Mouse (Mus musculus) myocyte (in vitro differentiated cells): ENCODE results near the gene Mcf2l.

Source experiments
- CEBPB ChIP-seq: IDR thresholded peaks from 2 replicates; pipeline ENCODE4 v1.6.1; 2011; ENCODE audit warnings: mild to moderate bottlenecking, moderate library complexity; ENCODE audit not compliant: poor library complexity, insufficient read depth, severe bottlenecking
- E2F4 ChIP-seq: IDR thresholded peaks from one replicate; pipeline ENCODE4 v1.6.1; 2011; ENCODE audit warnings: mild to moderate bottlenecking, control low read depth, moderate library complexity; ENCODE audit not compliant: insufficient read depth
- MAX ChIP-seq: IDR thresholded peaks from one replicate; pipeline ENCODE4 v1.6.1; 2011; ENCODE audit warnings: low read depth, mild to moderate bottlenecking, control low read depth
- MYOD1 ChIP-seq, 3 experiments: IDR thresholded peaks; one replicate each; pipeline ENCODE4 v1.6.1; 2011; ENCODE audit warnings: control low read depth in 2 of 3, low read depth in 2 of 3, mild to moderate bottlenecking in 2 of 3, moderate library complexity in 1 of 3; ENCODE audit not compliant: insufficient read length in 2 of 3, control insufficient read depth in 1 of 3
- MYOG ChIP-seq, 3 experiments: IDR thresholded peaks; one replicate each; pipeline ENCODE4 v1.6.1; 2011; ENCODE audit warnings: control low read depth in 2 of 3, low read depth in 2 of 3, mild to moderate bottlenecking in 2 of 3; ENCODE audit not compliant: insufficient read length in 2 of 3, control insufficient read depth in 1 of 3, insufficient read depth in 1 of 3
- POLR2A ChIP-seq: IDR thresholded peaks from one replicate; pipeline ENCODE4 v1.6.1; 2011; ENCODE audit warnings: low read depth, mild to moderate bottlenecking, control low read depth, moderate library complexity; ENCODE audit not compliant: insufficient read length
- POLR2AphosphoS2 ChIP-seq: IDR thresholded peaks from one replicate; pipeline ENCODE4 v1.6.1; 2011; ENCODE audit warnings: low read depth, control low read depth; ENCODE audit not compliant: insufficient read length
- SRF ChIP-seq: IDR thresholded peaks from one replicate; pipeline ENCODE4 v1.6.1; 2011; ENCODE audit warnings: low read depth; ENCODE audit not compliant: control insufficient read depth, insufficient read length
- TCF12 ChIP-seq: IDR thresholded peaks from one replicate; pipeline ENCODE4 v1.6.1; 2011; ENCODE audit warnings: mild to moderate bottlenecking, control low read depth; ENCODE audit not compliant: poor library complexity, insufficient read depth, severe bottlenecking
- TCF3 ChIP-seq: IDR thresholded peaks from one replicate; pipeline ENCODE4 v1.6.1; 2011; ENCODE audit warnings: low read depth, control low read depth; ENCODE audit not compliant: insufficient read length
- USF1 ChIP-seq: IDR thresholded peaks from one replicate; pipeline ENCODE4 v1.6.1; 2011; ENCODE audit warnings: low read depth, mild to moderate bottlenecking, control low read depth, moderate library complexity

DNA sequence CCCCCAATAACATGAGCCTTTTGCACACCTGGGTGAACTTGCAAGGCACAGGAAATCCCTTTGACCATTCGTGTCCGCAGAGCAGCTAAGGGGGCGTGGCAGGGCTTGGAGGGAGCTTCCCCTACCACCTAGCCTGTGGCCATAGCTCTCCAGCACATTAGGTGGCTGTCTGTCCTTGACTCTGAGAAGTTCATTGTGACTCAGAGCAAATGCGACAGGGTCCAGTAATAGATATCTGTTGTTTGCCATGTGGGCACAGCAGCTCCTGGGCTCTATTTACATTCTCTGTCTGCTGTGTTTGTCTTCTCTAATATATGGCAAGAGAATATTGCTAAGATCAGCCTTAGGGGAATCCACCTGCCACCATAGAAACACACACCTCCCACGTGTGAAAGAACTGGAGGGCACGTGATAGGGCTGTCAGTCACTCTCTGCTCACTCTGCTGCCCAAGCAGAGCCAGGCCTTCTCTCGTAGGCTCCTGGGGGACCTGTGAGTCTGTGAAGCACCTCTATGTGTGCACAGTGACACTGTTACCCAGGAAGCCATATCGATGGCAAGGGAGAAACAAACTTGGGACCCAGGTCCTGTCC lies 60.9 kb downstream of the Mcf2l start:
- TF ChIP-seq POLR2A (no peak), USF1 (no peak), E2F4 (no peak), TCF3 (no peak), MAX (no peak), POLR2AphosphoS2 (no peak), CEBPB (no peak), MYOG (IDR thresholded peaks at IDR 0.05; ENCODE audit: control insufficient read depth in 1 of 3, insufficient read depth in 1 of 3, insufficient read length in 2 of 3, low read depth in 2 of 3) (no peak), MYOD1 (IDR thresholded peaks at IDR 0.05; ENCODE audit: control insufficient read depth in 1 of 3, insufficient read length in 2 of 3, low read depth in 2 of 3) (no peak), TCF12 (no peak), SRF (no peak)
